Mouse (Mus musculus) hindbrain, embryonic 12.5 days (tissue): ENCODE results near the gene Gm32802. TPM values are rescaled to one million over a fixed set of nuclear protein-coding genes. Genes with fewer than 3 reads are reported as not detected.
"Not testable (repeated sequence)": the region's sequence is repeated elsewhere in the genome, so short reads cannot be mapped to it uniquely, and the experiment has no call there.

ENCODE experiments used
- ATAC-seq: fragments of 200-750 bp; cut with Nextera tagmentation; 2 replicates; pipeline ENCODE4 v1.8.0; 2017; ENCODE audit warnings: moderate TSS enrichment; ENCODE audit not compliant: low FRiP score
- H3K27ac ChIP-seq: fragments of 300-500 bp; sonication (generic); 2 replicates; pipeline ENCODE4 v1.5.1; 2016; ENCODE audit warnings: mild to moderate bottlenecking
- H3K27me3 ChIP-seq: fragments of 300-500 bp; sonication (generic); 2 replicates; pipeline ENCODE4 v1.6.1; 2016; ENCODE audit warnings: mild to moderate bottlenecking
- H3K36me3 ChIP-seq: fragments of 300-500 bp; sonication (generic); 2 replicates; pipeline ENCODE4 v1.6.1; 2016; ENCODE audit warnings: mild to moderate bottlenecking
- H3K4me1 ChIP-seq: fragments of 300-500 bp; sonication (generic); 2 replicates; pipeline ENCODE4 v1.6.1; 2016
- H3K4me2 ChIP-seq: fragments of 300-500 bp; sonication (generic); replicated peaks from 2 replicates; pipeline ENCODE4 v1.6.1; 2016; ENCODE audit warnings: mild to moderate bottlenecking
- H3K4me3 ChIP-seq: fragments of 300-500 bp; sonication (generic); 2 replicates; pipeline ENCODE4 v1.5.1; 2016; ENCODE audit warnings: mild to moderate bottlenecking
- H3K9ac ChIP-seq: fragments of 300-500 bp; sonication (generic); 2 replicates; pipeline ENCODE4 v1.6.1; 2016; ENCODE audit warnings: mild to moderate bottlenecking, moderate library complexity
- H3K9me3 ChIP-seq: fragments of 300-500 bp; sonication (generic); replicated peaks from 2 replicates; pipeline ENCODE4 v1.6.1; 2016; ENCODE audit warnings: mild to moderate bottlenecking
- WGBS: fragments of 180-500 bp; shearing (Covaris S2); methylation state at CpG from one replicate; pipeline ENCODE4 v1.1.7; 2016; 5-methylcytosine and 5-hydroxymethylcytosine counted together
- polyA plus RNA-seq: library from polyadenylated mRNA; unstranded; fragments of >200 nt; fragmentation: Nextera tagmentation; extraction: Ambion mirVana; gene quantifications from 2 replicates; pipeline ENCODE4 v1.2.1, GENCODE M21; 2016

The Gm32802 gene
- 0.10 and 0.21 TPM in 2 replicates for polyA plus RNA-seq

DNA sequence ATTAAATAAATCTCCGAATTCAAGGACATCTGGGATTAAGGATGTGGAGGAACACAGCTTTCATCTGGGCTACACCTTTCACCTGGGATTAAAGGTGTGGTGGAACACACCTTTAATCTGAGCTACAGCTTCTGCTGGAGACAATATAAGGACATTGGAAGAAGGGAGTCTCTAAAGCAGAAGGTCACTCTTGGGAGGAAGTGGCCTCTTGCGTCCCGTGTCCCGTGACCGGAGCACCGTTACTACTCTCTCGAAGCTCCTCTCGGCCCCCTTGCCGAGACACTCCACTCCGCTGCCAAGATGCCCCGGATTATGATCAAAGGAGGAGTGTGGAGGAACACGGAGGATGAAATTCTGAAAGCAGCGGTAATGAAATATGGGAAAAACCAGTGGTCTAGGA lies at the start of gene Gm32802:
Gene Gm32802, plus strand, starts transcription at position 301 of the 400 bp plus-strand sequence.
- H3K4me3 ChIP-seq, H3K36me3 ChIP-seq, H3K9ac ChIP-seq, H3K4me2 ChIP-seq, H3K4me1 ChIP-seq, H3K9me3 ChIP-seq, ATAC-seq, H3K27ac ChIP-seq, H3K27me3 ChIP-seq: not testable (repeated sequence)
- WGBS: no CpG with 5 or more reads among the region's 13 CpGs

DNA sequence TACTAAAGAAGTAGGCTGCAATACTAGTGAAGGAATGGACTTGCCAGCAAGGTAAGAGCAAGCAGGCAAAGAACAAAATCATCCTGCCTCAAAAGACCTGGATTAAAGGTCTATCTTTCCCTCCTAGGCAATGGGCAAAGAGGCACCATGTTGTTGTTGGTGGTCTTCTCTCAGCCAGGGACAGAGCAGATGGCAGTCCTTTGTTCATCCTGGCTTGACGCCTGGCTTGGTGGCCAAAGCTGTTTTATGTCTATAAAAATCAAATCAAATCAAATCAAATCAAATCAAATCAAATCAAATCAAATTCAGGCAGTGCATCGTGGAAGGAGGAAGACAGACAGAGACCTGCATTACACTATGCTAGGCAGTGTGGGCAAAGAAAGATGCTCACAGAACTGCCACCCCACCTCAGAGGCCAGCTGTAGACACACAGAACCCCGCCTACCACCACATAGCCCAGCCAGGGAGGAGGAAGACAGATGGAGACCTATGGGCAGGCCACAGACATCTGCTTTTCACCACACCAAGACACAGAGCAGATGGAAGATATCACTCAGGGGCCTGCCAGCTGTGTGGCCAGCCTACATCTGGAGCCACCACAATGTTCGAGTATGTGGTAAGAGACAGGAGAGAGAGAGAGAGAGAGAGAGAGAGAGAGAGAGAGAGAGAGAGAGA lies 42.6 kb upstream of the Gm32802 start:
- H3K9me3 ChIP-seq, H3K36me3 ChIP-seq, H3K9ac ChIP-seq, ATAC-seq, H3K4me3 ChIP-seq, H3K4me2 ChIP-seq, H3K4me1 ChIP-seq, H3K27me3 ChIP-seq, H3K27ac ChIP-seq: not testable (repeated sequence)
- WGBS: 83% methylated on average over 3 of the region's 4 CpGs

DNA sequence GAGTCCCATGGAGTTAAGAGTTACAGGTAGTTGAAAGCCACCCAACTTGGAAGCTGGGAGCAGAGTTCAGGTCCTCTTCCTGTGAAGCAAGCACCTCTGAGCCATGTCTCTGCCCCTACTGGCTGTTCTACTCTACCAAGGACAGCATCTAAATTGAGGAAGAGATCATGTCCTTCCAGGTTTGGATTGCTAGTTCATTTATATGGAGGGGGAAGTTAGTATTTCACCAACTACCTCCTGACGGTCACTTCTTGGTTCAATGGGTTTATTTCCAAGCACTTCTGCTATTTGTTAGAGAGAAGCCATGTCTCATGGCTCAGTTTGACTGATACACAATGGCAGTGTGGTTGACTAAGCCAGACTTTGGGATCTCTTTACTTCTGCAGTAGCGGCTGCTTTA lies 30.9 kb upstream of the Gm32802 start:
- H3K9me3 ChIP-seq, ATAC-seq, H3K36me3 ChIP-seq, H3K9ac ChIP-seq, H3K27me3 ChIP-seq, H3K4me1 ChIP-seq, H3K4me2 ChIP-seq, H3K4me3 ChIP-seq, H3K27ac ChIP-seq: not testable (repeated sequence)
- WGBS: no CpG with 5 or more reads among the region's 2 CpGs

DNA sequence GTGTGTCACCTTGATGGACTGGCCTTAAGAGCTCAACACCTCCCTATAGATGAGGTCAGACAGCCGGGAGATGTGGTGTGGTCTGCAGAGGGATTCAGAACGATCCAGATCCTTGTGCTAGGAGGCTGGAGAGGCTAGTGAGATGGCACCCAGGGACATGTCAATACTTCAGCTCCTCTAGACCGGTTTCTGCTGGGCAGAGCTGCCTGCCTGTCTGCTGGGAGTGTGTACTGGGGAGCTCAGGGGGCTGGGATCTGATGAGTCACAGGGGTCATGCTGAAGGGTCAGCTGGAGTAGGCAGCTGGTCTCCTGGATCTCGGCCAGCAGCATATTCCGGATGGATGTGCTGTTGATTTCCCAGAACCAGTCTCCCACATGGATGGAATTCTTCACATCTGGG lies 25.9 kb upstream of the Gm32802 start:
- not testable (repeated sequence) for H3K4me1 ChIP-seq, H3K4me2 ChIP-seq, H3K4me3 ChIP-seq, H3K9me3 ChIP-seq, H3K27ac ChIP-seq, H3K27me3 ChIP-seq, ATAC-seq, H3K36me3 ChIP-seq, H3K9ac ChIP-seq
- WGBS: no CpG with 5 or more reads among the region's 5 CpGs

DNA sequence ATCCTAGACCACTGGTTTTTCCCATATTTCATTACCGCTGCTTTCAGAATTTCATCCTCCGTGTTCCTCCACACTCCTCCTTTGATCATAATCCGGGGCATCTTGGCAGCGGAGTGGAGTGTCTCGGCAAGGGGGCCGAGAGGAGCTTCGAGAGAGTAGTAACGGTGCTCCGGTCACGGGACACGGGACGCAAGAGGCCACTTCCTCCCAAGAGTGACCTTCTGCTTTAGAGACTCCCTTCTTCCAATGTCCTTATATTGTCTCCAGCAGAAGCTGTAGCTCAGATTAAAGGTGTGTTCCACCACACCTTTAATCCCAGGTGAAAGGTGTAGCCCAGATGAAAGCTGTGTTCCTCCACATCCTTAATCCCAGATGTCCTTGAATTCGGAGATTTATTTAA lies 17.8 kb upstream of the Gm32802 start, which contains the start of gene Gm32717:
Gene Gm32717, minus strand, starts transcription at position 101 of the 400 bp plus-strand sequence.
- not testable (repeated sequence) for H3K27ac ChIP-seq, H3K9me3 ChIP-seq, H3K4me2 ChIP-seq, H3K4me1 ChIP-seq, H3K27me3 ChIP-seq, ATAC-seq, H3K9ac ChIP-seq, H3K4me3 ChIP-seq, H3K36me3 ChIP-seq
- WGBS: no CpG with 5 or more reads among the region's 13 CpGs

DNA sequence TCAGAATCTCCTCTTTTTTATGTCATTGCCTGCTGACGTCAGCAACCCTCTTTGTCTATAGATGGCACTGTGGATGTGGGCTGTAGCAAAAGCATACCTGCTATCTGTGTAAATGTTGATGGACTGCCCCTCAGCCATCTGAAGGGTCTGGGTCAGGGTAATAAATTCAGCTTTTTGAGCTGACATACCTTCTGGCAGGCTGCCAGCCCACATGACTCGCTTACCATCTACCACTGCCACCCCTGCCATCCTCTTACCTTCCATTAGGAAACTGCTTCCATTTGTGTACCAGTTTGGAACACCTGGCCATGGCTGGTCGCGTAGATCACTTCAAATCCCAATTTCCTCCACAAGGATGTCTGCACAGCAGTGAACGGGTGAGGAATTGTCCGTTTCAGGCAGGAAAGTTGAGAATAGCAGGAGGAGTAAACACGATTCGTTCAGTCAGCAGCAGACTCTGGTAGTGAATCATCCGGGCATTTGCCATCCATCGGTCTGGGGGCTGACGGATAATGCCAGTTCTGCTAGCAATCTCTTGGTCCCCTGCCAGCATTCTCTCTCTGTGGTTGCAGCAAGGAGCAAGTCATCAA lies 9.4 kb upstream of the Gm32802 start:
- not testable (repeated sequence) for ATAC-seq, H3K4me3 ChIP-seq, H3K9ac ChIP-seq, H3K9me3 ChIP-seq, H3K27me3 ChIP-seq, H3K27ac ChIP-seq, H3K36me3 ChIP-seq, H3K4me2 ChIP-seq, H3K4me1 ChIP-seq
- 82% methylated on average over 11 of the region's 11 CpGs for whole genome bisulfite sequencing

DNA sequence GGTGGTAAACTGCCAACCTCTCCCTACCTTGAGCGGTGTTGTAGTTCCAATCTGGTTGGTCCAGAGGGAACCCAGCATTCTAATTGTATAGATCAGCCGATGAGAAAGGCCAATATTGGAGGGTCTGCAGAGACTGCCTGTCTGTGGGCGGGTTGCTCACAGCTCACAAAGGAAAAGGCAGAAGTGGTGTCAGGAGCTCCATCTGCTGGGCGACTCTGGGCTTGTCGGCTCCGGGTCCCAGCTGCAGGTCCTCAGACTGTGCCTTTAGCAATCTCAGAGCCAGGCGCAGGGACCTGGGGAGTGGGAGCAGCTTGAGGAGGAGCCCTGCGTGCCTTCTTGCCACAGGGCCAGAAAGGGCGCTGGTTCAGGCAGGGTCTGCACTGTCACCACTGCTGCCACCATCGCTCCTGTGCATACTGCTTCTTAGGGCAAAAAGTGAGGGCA lies 7.6 kb upstream of the Gm32802 start:
- no peak overlapping the region for H3K4me3 ChIP-seq
- ATAC-seq: peak; percentile 89
- no peaks in the 10 kb centered on the region for H3K9me3 ChIP-seq
- peak overlapping the region; percentile 19 for H3K4me2 ChIP-seq
- WGBS: 24% methylated on average over 10 of the region's 10 CpGs
- H3K27ac ChIP-seq: no peak overlapping the region
- H3K4me1 ChIP-seq: no peaks in the 10 kb centered on the region
- H3K27me3 ChIP-seq: no peaks in the 10 kb centered on the region
- H3K36me3 ChIP-seq: no peaks in the 10 kb centered on the region
- no peak overlapping the region for H3K9ac ChIP-seq

DNA sequence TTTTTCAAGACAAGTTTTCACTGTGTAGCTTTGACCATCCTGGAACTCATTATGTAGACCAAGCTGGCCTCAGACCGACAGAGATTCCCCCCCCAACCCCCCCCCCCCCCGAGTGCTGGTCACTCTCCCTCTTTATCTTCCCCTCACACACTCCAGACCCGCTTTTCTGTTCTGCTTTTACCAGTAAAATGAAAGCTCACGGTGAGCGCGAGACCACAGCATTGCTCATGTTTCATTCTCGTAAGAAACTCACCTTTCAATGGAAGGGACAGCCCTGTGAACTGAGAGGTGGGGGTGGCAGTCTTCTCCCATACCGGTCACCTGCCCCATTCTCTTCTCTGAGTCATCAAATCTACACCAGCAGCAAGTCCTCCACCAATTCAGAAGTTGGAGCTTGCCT lies 10.3 kb downstream of the Gm32802 start:
- H3K4me1 ChIP-seq, H3K4me2 ChIP-seq, H3K36me3 ChIP-seq, H3K9me3 ChIP-seq, ATAC-seq, H3K27me3 ChIP-seq, H3K4me3 ChIP-seq, H3K9ac ChIP-seq, H3K27ac ChIP-seq: not testable (repeated sequence)
- 33% methylated on average over 1 of the region's 8 CpGs for WGBS

DNA sequence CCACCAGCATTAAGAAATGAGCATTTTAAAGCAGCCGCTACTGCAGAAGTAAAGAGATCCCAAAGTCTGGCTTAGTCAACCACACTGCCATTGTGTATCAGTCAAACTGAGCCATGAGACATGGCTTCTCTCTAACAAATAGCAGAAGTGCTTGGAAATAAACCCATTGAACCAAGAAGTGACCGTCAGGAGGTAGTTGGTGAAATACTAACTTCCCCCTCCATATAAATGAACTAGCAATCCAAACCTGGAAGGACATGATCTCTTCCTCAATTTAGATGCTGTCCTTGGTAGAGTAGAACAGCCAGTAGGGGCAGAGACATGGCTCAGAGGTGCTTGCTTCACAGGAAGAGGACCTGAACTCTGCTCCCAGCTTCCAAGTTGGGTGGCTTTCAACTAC lies 12.9 kb downstream of the Gm32802 start:
- not testable (repeated sequence) for H3K27ac ChIP-seq, ATAC-seq, H3K27me3 ChIP-seq, H3K9me3 ChIP-seq, H3K4me1 ChIP-seq, H3K4me2 ChIP-seq, H3K9ac ChIP-seq, H3K36me3 ChIP-seq, H3K4me3 ChIP-seq
- 80% methylated on average over 1 of the region's 2 CpGs for WGBS

DNA sequence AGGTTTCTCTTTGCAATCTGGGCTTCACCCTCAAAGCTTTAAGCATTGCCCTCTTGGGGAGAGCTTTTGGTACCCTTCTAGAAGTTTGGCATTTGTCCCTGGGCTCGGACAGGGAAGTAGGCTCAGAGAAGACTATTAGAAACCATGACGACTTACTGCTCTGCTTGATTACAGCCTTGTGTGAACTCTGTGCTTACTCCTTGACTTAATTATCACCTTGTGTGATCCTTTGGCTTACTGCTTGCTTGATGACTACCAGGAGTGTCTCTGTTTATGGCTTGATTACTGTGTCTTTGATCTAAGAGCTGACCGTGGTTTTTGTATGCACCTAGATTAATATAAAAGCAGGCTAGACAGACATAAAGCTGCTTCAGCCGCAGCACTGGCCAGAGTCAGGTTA lies 19.6 kb downstream of the Gm32802 start:
- not testable (repeated sequence) for H3K9me3 ChIP-seq, H3K4me3 ChIP-seq, H3K9ac ChIP-seq, ATAC-seq, H3K36me3 ChIP-seq, H3K4me1 ChIP-seq, H3K4me2 ChIP-seq, H3K27ac ChIP-seq, H3K27me3 ChIP-seq
- WGBS: no CpG with 5 or more reads among the region's 4 CpGs

DNA sequence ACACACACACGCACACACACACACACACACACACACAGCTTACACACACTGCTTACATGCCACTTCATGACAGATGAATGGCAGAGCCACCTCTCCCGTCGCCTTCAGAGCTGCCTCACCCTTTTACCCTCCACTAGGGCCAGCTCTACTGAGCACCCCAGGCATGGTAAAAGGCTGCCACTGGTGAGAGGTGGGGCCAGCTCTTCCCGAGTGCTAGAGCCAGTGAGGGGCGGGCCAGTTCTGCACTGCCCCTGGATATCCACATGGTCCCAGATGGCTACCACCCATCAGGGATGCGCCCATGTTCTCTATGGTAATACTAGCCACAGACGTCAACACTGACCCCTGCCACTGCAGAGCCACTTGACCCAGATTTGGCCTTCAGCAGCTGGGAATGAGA lies 24.1 kb downstream of the Gm32802 start:
- not testable (repeated sequence) for H3K4me1 ChIP-seq, H3K27ac ChIP-seq, H3K36me3 ChIP-seq, H3K4me2 ChIP-seq, H3K9ac ChIP-seq, H3K9me3 ChIP-seq, ATAC-seq, H3K27me3 ChIP-seq, H3K4me3 ChIP-seq
- WGBS: 78% methylated on average over 7 of the region's 7 CpGs

DNA sequence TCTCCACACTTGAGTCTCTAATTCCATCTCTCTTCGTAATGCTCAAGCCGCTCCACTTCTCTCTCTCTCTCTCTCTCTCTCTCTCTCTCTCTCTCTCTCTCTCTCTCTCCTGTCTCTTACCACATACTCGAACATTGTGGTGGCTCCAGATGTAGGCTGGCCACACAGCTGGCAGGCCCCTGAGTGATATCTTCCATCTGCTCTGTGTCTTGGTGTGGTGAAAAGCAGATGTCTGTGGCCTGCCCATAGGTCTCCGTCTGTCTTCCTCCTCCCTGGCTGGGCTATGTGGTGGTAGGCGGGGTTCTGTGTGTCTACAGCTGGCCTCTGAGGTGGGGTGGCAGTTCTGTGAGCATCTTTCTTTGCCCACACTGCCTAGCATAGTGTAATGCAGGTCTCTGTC lies 24.5 kb downstream of the Gm32802 start:
- H3K4me2 ChIP-seq, H3K4me1 ChIP-seq, ATAC-seq, H3K27me3 ChIP-seq, H3K36me3 ChIP-seq, H3K9me3 ChIP-seq, H3K9ac ChIP-seq, H3K4me3 ChIP-seq, H3K27ac ChIP-seq: not testable (repeated sequence)
- 87% methylated on average over 2 of the region's 5 CpGs for WGBS

DNA sequence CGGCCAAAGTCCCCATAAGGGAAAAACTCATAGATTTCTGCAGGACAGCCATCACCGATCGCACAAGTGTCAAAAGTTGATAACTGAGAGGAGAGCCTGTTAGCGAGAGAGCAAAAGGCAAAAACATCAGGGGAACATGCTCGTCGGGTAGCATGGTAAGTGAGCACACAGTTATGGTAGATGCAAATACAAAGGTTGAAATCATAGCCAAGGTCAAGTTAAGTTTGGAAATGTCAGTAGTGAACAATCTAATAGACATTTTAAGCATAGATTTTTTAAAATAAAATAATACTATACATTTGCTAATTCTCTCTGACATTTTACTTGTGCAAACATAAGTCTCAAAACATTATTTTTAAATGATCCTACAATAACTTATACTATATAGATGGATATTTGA lies 36.5 kb downstream of the Gm32802 start, which contains the start of gene Iltifb:
Gene Iltifb, minus strand, starts transcription at position 101 of the 400 bp plus-strand sequence.
- no peak within 1 kb of the TSS for H3K27ac ChIP-seq
- H3K4me2 ChIP-seq: no peak within 1 kb of the TSS
- H3K9me3 ChIP-seq: no peaks in the 10 kb centered on the region
- H3K4me1 ChIP-seq: no peaks in the 10 kb centered on the region
- 90% methylated on average over 6 of the region's 6 CpGs for WGBS
- no peak for ATAC-seq
- H3K36me3 ChIP-seq: no peaks in the 10 kb centered on the region
- no peak within 1 kb of the TSS for H3K4me3 ChIP-seq
- no peaks in the 10 kb centered on the region for H3K27me3 ChIP-seq
- H3K9ac ChIP-seq: no peak within 1 kb of the TSS
